Mouse (Mus musculus) lung, adult 2 months (tissue): ENCODE measurements around the gene Stim2.

Source experiments
- CTCF ChIP-seq: fragments of 200-500 bp; IDR thresholded peaks from 2 replicates; pipeline ENCODE4 v1.5.1; 2011; ENCODE audit warnings: mild to moderate bottlenecking, low read length, control low read depth; ENCODE audit not compliant: insufficient read depth
- POLR2A ChIP-seq: fragments of 200-500 bp; IDR thresholded peaks from 2 replicates; pipeline ENCODE4 v1.6.1; 2011; ENCODE audit warnings: low read depth, mild to moderate bottlenecking, control low read depth, low read length, borderline replicate concordance; ENCODE audit errors: extremely low read depth

DNA sequence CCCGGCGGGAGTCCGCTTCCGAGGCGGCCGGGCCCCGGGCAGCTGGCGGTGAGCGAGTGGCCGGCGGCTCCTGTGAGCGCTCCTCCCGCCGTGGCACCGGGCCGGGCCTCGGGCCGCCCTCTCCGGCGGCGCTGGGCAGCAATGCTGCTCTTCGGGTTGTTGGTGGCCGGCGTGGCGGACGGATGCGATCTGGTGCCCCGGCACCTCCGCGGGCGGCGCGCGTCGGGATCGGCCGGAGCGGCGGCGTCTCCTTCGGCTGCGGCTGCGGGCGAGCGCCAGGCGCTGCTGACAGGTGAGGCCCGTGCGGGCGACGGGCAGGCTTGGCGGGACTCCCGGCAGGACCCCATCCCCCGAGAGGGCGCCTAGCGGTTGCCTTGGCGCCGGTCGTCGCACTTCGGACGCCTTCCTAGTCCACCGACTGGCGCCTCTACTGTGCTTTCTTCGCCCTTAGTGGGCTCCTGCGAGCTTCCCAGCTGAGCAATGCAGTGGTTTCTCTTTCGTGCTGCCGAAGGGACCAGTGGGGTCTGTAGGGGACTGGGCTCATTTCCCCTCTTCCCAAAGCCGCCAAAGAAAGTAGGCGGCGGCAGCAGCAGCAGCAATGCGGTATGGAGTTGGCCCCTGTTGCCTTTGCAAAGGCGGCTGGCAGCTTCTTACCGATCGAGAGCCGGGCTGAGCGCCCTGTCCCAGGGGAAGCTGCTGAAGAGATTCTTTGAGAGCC, 603 bp downstream of the Stim2 start:
- TF ChIP-seq CTCF (no peak), POLR2A (no peak)
